Mouse (Mus musculus) liver (tissue): Measurements from ENCODE around the gene Sell.

Experiments used
- DNase-seq: peaks from one replicate; pipeline ENCODE4 v3.0.0-alpha.2; 2020; ENCODE audit warnings: mixed read lengths

The Sell gene

GRCm38 (mm10) chr1:164075416-164075815 lies 13.6 kb downstream of the Sell start:
- DNase-seq, result no peak

GRCm38 (mm10) chr1:164076441-164076840 lies 14.7 kb downstream of the Sell start:
- DNase-seq, result no peak

DNA sequence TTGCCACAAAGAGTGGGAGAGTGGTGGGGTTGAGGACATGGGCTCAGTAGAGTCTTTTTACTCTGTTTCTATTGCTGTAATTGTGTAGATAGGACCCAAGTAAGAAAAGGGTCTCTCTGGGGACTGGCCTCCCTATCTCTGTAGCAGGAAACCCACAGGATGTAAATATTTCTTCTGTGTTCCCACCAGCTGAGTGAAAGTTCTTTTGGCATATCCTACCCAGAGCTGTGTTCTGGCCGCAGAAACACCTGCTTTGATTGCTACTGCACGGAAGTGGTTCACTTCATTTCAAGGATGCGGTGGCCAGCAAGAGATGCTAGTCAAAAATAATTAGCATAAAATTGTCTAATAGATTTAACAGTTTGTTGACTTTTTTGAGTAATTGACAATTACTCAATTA lies 15.2 kb downstream of the Sell start:
- DNase-seq, result no peak

DNA sequence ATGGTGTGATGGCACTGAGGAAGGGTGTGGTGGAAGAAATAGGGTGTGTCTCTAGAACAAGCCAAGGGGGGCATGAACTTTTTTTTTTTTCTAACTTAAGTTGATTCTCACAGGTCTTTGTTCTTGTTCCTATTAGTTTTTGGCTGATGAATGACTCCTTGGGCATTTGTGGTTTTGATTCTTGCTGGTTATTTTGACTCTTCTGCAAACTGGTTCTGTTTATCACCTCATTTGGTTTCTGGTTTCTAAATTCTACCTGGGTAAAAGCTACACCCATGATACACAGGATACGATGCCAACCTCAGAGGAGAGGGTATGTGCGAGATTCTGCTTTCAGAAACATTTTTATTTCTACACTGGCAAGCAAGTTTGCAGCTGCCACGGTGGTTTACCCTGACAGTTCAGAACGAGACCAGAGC lies 16.6 kb downstream of the Sell start:
- no peak for DNase-seq

DNA sequence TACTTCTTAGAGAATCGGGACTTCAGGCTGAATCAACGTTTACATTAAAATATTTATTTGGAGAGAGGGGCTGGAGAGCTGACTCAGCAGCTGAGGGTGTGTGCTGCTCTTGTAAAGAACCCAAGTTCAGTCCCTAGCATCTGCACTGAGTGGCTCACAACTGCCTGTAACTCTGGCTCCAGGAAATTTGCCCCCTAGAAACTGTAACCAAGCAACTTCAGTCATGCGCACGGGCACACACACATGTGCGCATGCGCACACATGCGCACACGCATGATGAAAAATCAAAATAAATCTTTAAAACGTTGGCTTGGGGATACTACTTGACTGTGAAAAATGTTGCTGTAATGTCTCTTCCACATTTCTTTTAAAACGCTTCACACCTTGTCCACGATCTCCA lies 17.3 kb downstream of the Sell start:
- DNase-seq, result no peak

- no peak for DNase-seq
Measured at GRCm38 (mm10) chr1:164083046-164083445, 21.3 kb downstream of the Sell start.

DNA sequence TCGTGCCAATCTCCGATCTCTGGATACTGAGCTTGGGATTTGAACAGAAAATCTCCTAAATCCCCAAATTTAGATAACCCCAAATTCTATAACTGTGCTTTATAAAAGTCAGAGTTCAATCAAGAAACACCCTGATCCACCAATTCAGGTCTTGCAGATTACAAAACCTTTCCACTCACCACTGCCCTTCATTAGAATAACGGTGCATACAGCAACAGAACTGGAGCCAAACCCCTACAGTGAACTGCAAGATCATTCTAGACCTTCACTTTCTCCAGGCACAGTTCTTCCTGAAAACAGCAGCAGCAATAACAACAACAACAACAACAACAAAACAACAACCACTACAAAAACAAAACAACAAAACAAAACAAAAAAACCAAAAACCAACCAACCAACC lies 25.0 kb downstream of the Sell start:
- DNase-seq, result no peak

DNA sequence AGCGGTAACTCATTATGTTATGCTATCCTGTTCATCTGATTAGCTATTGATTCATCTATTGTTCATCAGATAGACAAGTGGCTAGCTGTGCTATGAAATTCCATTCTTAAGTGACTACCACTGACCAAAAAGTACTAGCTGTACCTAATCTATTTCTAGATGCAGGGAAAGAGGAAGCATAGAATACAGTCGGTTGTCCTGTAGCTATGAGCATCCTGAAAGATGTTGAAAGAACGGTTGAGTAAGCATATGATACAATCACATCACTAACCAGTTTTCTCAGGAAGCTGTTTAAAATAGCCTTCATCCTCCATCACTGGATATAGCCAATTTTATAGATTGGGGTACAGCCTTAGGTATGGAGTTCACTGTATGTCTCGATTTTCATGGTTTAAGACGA lies 26.1 kb downstream of the Sell start:
- no peak for DNase-seq

DNA sequence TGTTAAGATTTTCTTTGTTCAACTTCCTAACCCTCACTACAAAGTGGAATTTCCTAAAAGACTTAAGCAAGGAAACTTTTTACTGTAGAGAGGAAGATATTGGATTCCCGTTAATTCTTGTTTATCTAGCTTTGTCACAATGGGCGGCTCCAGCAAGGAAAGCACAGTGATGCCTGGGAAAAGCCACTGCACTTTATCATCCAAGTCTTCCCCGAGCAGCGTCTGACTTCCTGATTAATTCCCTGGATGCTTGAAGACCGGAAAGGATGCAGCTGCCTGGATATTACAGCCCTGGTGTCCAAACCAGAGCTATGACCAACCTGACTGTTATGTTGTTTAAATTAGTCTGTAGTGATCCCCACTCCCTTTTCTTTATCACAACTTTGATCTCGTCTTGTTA lies 35.0 kb downstream of the Sell start:
- DNase-seq, result no peak

GRCm38 (mm10) chr1:164097911-164098310 lies 36.1 kb downstream of the Sell start:
- no peak for DNase-seq

DNA sequence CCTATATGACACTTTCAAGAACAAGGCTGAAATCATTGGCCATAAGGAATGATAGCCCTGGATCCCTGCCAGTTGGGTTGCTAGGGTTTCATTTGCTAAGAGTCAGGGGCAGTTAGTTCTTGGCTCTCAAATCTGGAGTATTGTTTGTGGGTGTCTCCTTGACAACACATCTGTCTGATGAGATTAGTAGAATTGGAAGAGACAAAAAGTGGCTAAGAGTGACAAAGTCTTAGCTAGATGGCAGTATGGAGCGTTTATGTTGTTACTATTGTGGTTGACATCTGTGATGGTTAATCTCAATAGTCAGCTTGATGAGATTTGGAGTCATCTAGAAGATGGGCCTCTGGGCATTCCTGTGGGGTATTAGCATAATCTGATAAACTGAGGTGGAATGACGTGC lies 36.6 kb downstream of the Sell start:
- no peak for DNase-seq

GRCm38 (mm10) chr1:164109763-164110162 lies 48.0 kb downstream of the Sell start:
- DNase-seq, result no peak

GRCm38 (mm10) chr1:164110591-164111329 lies 49.0 kb downstream of the Sell start:
- no peak for DNase-seq

GRCm38 (mm10) chr1:164114280-164114679 lies 52.5 kb downstream of the Sell start:
- no peak for DNase-seq

- no peak for DNase-seq
Measured at GRCm38 (mm10) chr1:164114947-164115493, 53.2 kb downstream of the Sell start, which contains the start of gene Selp. Selp (plus strand) TSS chr1:164115264.

DNA sequence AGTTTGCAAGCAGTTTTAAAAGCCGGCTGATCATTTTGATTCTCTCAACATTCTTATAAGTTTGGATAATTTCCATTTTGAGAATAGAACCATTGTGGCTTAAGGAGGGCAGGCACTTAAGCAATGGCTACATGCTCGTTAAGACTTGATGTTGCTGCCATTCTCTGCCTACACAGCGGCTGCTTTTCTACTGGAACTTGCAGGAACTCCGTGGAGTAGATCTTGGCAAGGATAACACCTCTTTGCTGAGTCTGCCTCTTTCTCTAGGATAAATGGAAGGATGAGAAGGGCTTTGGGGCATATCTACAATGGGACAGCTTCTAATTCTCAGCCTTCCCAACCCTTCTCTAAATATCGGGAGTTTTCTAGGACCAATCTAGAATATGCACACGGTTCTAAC lies 53.9 kb downstream of the Sell start:
- DNase-seq, result no peak

GRCm38 (mm10) chr1:164117869-164118268 lies 56.1 kb downstream of the Sell start:
- DNase-seq, result no peak

- no peak for DNase-seq
Measured at GRCm38 (mm10) chr1:164119892-164120776, 58.4 kb downstream of the Sell start.

- DNase-seq, result no peak
Measured at GRCm38 (mm10) chr1:164120777-164121158, 59.0 kb downstream of the Sell start.

GRCm38 (mm10) chr1:164123836-164124235 lies 62.1 kb downstream of the Sell start:
- no peak for DNase-seq

GRCm38 (mm10) chr1:164130013-164130412 lies 68.2 kb downstream of the Sell start:
- DNase-seq, result no peak

DNA sequence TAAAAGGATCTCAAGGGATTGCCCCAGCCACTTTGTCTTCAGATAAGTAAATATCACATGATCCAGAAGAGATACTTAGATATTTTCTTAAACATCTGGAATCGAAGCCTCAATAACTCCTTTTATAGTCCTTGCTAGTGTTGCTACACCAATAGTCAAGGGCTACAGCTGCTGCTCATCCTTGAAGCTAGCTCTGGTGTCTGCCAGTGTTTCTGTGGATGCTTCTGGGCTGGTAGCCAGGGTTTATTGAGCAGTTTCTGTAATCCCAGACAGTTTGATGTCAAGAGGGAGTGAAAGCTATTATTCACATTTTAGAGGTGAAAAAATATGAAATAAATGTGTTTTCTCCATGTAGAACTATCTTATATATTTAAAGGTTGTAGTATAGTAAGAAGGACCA lies 70.8 kb downstream of the Sell start:
- no peak for DNase-seq
